Mouse (Mus musculus): ENCODE results near the gene Rorb.

The Rorb gene

DNA sequence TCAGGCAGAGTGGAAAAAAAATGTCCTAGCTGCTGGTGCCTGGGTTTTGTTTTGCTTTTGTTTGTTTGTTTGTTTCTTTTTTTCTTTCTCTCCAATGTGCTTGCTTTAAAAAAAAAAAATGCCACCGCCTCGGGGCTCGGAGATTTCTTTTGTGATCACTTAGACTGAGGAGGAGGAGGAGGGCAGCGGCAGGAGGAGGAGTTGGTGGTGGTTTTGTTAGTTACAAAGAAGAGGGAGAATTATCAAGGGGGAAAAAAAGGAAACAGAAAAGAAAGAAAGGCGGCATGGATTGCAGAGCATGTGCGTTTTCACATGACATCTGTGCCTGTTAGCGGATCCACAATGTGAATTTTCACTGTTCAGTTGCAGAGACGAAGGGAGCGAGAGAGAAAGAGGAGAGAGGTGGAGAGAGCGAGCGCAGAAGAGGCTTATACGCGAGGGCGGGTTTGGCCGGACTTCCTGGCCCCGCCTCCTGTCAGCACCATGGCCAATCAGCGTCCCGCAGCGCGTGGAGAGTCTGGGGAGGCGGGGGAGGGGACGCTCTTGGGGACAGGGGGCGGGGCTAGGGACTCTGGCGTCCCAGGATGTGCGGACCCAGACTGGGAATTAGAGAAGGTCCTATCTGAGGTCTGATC, at the start of gene Rorb:
TSS of gene Rorb (minus strand) at position 404 of the 635 bp plus-strand sequence.
- peak; percentile 62 for DNase-seq (ENCODE audit: low spot score)

DNA sequence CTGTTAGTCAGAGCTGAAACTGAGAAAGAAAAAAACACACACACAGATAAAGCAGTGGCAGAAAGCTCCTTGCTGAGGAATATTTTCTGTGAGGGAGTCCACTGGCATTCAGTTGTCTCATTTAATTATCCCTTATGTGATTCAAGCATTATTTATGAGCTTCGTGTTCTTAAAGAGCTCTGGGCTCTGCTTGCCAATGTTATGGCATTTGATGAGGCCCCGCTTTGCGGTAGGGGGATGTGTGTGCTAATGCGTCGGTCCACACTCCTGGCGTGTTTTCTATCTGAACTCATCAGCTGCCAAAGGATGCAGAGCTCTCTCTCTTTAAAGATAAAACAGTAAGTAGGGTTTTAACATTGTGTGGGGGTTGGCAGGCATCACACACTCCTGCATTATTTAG, 37.9 kb upstream of the Rorb start:
- no peak for DNase-seq (ENCODE audit: low spot score)

DNA sequence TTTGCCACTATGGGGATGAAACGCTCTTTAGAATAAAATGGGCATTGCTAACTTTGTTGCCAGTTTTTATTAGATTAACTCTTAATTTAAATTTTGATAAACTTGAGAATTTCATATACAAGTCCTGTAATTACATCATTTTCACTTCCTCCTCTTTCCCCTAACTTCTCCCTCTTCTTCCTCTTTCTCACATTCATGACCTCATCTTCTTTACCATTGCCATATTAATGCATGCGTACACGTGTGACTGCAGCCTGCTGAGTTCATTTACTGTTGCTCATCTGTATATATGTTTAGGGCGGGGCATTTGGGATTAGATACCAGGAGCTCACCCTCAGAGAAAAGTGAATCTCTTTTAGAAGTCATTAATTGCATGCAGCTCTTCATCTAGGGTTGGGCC, 33.5 kb upstream of the Rorb start:
- no peak for DNase-seq (ENCODE audit: low spot score)

DNA sequence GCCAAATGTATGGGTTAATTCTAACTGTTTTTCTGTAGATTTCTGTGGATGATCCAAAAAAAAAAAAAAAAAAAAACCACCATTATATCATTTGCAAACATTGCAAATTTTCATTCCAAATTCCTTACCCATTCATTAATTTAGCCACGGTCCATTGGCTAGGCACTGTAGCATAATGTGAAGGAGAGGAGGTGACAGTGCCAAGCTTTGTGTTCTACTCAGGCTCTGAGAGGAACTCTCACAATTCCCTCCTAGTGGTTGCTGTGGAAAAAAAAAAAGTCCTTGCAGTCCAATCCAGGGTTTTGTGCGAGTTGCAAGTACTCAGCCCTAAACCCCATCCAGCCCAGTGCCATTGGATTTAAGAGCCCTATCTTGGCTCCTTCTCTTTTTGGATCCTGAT, 25.9 kb upstream of the Rorb start:
- DNase-seq (ENCODE audit: low spot score) = no peak

DNA sequence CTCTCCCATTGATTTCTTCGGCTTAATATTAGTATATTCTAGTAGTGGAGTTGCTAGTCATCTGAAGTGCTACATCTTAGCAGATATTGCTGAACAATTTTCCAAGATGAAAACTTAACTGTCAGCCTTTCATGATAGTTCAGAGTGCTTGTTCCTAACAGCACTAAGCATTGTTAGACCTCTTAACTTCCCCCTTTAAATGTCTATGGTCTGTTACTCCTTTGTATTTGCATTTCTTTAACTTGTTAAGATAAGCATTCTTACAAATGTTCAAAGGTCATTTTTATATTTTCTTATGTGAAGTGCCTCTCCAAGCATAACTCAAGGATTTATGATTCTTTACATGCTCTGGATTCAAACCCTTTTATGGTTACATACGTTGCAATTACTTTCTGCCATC, 24.8 kb upstream of the Rorb start:
- no peak for DNase-seq (ENCODE audit: low spot score)

DNA sequence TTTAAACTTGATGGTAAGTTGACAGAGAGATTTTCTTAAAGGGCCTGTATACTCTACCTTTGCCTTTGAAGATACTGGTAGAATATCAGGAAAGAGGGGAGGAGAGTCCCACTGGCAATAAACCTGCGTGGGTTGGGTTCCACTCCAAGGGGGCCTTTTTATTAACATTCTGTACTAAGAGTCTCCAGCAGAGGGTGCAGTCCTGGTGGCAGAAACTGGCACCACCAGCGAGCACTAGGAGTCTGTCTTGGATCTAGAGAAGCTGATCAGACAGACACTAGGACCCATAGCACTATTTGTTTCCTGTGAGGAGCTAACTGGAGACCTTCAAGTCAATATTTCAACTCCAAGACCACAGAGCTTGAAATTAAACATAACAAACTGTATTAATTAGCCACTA, 11.3 kb upstream of the Rorb start:
- DNase-seq (ENCODE audit: low spot score) = no peak

DNA sequence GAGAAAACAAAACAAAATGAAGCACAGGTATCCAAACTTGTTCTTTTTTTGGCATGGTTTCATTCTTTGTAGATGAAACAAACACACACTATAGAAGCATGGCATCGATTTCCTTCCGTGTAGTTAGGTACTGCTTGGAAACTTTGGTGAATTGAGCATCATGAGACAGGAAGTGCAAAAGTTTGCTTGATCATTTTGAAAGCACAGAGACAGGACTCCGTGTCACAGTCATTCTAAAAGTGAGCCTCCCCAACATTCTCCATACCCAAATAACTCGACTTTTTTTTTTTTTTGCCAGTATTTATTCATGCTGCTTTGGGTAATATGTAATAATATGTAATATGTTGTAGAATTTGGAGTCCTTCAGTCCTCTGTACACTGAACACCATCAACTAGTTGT, 1.2 kb upstream of the Rorb start:
- no peak for DNase-seq (ENCODE audit: low spot score)

DNA sequence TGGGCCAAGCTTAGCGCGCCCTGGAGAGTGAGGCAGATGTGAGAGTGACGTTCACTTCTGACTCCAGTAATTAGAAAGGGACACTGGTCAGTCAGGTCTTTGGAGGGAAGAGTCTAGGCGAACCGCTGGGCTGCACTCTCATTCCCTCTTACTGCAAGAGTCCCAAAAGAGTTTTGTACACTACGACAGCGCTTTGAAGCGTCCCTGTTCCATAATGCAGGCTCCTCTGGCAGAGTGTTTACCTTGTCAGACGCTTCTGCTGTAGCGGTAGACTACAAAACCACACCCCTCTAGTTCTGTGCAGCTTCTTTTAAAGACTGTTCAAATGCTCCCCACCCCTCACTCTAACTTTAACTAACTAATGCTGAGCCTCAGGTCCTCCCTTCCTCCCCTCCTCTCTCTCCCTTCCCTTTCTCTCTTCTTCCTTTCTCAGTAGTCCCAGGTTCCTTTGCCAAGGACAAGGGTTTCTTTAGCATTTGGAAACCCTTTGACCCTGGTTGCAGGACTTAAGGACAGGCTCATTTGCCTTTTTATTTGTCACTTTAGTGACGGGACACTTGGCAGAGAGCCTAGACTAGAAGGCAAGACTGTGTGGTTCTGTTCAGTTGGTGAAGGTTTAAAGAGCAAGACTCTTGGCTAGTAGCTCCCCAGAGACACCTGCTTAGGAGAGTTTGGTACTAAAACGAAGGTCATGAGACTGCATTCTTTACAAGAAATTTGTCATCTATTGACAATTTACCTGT, 603 bp upstream of the Rorb start:
- no peak for DNase-seq (ENCODE audit: low spot score)

DNA sequence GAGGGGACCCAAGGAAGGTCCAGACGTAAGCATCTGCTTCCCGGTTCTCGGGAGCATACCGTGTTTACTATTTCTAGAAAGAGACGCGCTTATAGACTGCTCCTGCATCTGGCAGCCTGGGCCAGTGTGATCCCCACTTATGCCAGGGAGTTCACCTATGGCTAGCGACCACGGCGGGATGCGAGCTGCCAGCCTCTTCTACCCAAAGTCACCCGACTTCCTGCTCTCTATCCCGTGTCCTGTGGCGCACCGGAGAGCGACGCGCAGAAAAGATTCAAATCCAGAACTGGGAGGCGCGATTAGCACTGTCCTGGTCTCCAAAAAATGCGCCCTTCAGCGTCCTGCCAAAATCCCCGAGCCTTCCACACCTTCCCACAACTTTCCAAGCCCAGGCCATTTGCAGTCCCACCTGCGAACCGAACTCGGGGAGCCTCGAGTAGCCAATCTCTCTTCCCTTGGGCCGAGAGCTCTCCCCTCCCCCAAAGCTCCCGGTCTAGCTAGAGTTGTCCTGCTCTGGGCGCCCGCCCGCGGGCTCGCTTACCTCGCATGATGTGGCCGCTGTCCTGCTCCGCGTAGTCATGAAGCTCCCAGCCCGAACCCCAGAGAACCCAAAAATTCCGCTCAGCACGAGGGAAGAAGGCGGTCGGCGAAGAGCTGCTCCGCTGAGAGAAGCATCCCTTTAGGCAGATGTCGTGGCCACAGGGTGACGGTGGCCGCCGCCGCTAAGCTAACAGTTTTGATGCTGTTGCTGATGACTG, 806 bp downstream of the Rorb start:
- no peak for DNase-seq (ENCODE audit: low spot score)

DNA sequence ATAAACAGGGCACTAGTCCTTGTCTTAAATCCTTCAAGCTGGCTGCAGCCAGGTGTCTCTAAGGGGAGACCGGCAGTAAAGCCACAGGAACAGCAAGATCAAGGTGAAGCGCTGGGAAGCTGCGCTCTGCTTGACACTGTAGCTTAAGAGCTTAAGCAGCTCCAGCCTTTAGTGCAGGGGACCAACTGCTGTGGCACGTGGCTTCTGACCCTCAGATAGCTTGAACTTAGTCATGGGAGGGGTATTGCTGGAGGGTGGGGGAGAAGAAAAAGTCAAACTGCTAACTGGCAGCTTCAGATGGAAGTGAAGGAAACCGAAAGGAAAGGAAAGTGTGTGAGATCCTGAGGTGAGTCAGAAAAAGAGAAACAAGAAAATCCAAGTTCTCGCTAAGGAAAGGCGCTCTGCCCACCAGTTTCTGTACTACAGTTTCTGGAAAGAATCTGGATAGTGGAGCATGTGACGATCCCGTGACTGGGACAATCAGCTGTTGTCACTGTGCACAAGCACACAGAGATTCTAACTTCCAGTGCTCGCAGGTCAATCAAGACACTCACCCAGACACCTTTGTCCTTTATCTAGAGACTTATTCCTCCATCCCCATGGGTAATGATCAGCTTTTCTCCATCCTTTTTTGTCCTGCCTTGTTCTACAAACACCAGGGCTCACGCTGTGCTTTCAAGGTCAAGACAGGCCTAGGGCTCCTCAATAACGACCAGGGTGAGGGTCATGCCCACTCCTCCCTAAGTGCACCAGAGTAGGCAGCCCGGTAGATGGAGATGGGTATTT, 2.2 kb downstream of the Rorb start:
- DNase-seq (ENCODE audit: low spot score) = no peak

DNA sequence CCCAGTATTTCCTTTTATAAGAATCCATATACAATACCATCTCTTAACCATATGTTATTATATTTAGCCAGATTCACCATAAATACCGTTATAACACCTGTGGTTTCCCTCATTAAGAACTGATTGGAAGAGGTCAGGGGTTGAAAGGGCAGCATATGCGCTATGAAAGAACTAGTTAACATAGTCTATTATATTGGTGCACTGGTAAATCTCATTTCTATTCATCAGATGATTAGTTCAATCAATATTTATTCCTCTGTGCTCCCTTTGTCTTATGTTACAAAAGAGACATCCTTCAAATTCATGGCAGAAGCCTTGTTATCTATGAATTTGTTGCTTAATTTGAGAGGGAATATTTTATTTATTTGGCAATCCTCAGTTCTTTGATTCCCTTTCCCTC, 6.4 kb downstream of the Rorb start:
- DNase-seq (ENCODE audit: low spot score) = no peak

DNA sequence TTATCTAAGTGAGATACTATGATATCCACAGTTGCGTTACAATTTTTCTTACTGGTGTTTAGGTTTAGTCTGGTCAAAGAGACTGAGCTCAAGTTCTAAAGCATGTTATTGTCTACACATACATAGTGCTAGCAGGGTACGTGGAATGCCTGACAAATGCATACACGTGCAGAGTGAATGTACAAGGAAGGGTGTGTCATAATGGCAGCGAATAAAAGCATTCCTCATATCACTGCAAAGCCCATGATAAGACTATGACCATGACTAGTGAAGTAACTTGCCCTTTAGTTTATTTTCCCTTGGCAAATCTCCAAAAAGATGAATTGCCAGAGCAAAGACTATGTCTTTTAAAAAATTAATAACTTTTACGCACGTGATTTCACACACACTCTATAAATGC, 13.8 kb downstream of the Rorb start:
- DNase-seq (ENCODE audit: low spot score) = no peak

DNA sequence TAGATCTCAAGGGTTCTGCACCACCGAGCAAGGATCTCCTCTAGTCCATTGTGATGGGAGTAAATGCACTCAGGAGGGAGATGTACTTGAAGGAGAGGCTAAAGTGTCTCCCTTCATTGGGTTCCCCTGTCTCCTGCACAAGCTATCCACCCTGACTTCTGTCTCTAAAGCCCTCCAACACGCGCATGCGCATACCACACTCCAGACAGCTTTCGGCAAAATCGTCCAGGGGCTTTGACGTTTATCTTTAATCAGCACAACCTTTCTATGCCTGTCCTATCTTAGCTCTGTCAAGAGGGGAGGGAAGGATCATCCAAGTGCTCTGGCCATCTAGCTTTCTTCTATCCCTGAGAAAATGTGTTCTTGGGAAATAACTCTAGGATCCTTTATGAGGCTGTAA, 21.6 kb downstream of the Rorb start:
- DNase-seq (ENCODE audit: low spot score) = no peak

DNA sequence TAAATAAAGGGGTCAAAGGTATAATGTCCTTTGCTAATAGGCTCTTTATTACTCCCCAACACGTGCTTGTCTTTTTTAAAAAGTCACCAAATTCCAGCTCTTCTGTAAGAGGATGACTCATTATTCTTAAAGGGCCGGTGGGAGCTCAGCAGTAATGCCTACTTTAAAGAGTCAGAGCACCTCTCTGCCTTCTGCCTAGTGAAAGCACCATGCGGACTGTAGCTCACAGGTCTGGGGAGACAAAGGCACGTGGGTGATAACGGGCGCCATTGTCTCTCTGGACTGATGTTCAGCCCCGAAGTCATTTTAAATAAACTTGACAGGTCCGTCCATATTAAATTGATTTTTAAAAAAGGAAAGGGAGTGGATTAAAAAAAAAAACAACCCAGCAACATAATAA, 33.1 kb downstream of the Rorb start:
- no peak for DNase-seq (ENCODE audit: low spot score)

DNA sequence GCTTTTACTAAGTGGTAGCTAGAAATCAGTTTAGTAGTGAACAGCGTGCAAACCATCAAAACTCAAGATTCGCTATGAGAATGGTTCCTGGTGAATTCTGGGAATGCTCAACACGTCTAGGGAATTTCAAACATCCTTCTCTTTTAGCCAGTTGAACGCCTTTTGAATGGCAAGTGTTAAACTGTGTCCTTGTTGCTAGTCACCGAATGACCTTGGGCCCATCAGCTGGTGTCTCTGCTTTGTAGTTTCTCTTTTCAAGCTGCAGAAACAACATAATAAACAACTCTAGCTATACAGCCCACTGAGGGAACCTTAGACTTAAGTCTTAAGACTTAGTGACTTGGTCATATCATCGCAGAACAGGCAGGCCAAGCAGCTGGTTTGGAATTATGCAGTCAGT, 36.2 kb downstream of the Rorb start:
- DNase-seq (ENCODE audit: low spot score) = no peak

DNA sequence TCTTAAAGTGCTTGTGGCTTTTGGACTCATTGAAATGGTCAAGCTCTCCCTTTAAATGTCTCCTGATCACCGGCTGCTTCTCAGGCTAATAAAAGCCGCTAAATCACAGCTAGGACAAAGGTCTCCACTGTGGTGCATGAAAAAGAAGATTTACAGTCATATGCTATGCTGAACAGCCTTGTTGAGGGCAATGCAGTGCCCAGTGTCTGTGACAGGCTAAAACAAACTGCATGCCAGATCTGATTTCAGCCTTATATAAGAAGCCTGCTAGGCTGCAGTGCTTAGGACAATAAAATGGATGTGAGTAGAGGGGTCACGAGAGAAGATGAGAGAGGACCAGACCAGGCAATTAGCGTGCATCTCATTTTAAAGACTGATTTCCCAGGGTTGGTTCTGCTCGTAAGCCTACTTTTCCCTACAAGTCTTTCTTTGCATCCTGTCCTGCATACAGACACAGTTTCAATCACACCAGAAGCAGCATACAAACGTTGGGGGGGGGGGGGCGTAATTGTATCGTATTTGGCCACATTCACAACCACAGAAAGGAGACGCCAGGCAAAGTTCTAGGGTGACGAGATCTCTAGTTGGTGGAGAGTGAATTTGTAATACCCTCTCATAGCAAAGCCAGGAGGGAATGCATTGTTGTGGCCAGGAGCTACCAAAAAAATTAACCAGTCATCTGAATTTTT, 52.1 kb downstream of the Rorb start:
- no peak for DNase-seq (ENCODE audit: low spot score)

DNA sequence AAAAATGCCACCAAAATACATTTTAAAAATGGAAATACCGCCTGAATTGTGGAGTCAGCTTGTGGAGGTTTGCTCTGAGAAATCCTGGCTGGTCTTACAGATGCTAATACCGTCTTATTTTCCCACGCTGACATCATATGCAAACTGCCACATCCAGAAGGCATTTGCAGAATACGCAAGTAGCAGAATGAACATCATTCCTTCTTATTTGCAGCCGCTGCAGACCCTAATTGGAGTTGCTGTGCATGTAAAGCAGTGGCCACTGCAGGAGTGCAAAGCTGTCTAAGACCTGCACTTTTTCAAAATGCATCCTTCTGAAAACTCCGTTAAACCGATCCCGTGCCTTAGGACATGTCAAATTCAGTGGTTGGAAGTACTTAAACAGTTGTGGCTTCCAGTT, 52.8 kb downstream of the Rorb start:
- no peak for DNase-seq (ENCODE audit: low spot score)

DNA sequence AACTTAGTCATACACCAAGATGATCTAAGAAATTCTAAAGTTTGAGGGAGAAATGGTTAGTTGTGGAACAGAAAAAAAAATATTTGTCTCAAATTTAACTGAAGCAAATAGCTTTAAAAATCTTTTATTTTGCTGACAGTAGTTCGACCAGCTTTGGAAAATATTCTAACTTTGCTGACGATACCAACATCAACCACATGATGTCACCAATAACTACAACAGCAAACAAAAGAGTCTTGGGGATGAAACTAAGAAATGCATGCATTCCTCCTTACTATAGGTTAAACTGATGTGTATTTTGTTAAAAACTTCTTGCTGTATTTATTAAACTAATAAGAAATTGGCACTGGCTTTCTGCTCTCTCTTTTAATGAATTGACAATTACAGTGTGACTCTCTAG, 67.9 kb downstream of the Rorb start:
- DNase-seq (ENCODE audit: low spot score) = no peak

DNA sequence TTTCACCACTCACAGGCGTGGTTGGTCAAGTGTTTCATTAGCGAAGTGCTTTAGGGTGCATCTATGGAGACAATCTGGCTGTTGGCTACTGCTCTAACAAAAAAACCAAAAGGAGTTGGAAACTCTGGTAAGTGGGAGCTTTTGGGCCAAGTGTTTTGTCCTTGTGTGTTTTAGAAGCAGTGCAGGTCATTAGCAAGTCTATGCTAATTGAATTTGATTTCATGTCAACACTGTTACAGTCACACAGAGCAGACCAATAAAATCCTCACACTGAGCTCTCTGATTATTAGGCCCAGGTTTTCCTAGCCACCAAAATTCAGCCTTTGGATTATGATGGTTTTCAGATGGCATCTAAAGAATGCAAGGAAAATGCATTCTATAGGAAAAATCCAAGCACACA, 70.2 kb downstream of the Rorb start:
- DNase-seq (ENCODE audit: low spot score) = no peak

DNA sequence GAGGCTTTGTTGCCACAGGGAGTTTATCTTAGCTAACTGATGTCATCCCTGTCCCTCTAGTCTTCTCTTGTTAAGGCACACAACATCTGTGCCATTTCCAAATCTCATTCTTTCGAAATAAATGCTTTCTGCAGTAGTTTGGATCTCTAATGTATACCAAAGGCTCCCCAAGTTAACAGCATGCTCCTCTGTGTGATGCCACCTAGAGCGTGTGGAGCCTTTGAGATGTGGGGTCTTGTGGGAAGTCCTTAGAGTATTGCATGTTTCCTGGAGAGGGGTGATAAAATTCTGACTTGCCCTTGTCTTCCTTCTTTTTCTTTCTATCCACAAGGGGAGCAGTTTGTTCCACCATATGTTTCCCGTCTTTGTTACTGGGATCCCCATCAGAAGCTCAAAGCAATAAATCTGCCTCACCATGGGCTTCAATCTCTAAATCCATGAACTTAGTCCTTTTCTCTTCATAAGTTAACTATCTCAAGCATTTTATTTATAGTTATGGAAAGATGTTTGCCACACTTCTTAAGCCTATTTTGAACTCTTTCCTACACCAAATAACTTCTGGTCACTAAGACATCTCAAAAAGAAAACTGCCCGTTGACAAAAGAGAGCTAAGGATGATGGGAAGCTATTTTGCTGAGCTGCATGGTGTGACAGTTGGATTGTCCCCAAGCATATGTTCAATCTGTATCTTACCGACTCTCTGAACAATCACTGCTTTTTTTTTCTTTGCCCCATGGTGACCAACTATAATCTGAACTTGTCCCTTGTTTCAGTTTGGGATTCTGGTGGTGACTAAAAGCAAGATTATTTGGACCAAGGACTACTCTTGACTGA, 76.3 kb downstream of the Rorb start:
- no peak for DNase-seq (ENCODE audit: low spot score)

DNA sequence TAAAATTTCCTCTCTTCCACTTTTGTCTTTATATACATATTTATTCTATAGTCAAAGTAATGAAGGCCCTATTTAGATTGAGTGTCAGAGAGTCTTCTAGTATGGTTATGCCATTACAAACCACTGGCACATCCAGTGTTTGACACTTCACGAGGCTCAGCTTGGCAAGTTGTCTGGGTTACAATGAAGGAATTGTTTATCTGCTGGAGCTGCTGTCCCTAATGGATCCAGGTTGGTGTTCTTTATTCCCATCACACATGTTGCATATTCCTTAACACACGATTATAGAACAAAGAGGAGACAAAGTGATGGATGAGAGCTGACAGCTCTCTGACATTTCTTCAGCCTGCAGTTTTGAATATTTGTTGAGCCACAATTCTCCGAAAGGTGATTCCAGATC, 77.0 kb downstream of the Rorb start:
- no peak for DNase-seq (ENCODE audit: low spot score)
